Mouse (Mus musculus) lung, adult 2 months (tissue): ENCODE measurements at regions not wholly inside any gene's neighbourhood (a gene's known extent, or its start where the extent isn't known, plus 50 kb on each side); places are given as distances from the start of the nearest gene placed in this dataset.

Source experiments
- CTCF ChIP-seq: fragments of 200-500 bp; IDR thresholded peaks from 2 replicates; pipeline ENCODE4 v1.5.1; 2011; ENCODE audit warnings: mild to moderate bottlenecking, low read length, control low read depth; ENCODE audit not compliant: insufficient read depth
- POLR2A ChIP-seq: fragments of 200-500 bp; IDR thresholded peaks from 2 replicates; pipeline ENCODE4 v1.6.1; 2011; ENCODE audit warnings: low read depth, mild to moderate bottlenecking, control low read depth, low read length, borderline replicate concordance; ENCODE audit errors: extremely low read depth

GRCm38 (mm10) chr5:105974576-105975177, 98.3 kb downstream of the Zfp326 start:
- TF ChIP-seq POLR2A (no peak), CTCF (no peak)
